ENCODE assay signal across 28 mouse cellular contexts in genomic region chr10:108880372-108880771, GRCm38 (mm10).
DNase-seq lines count a peak whose midpoint lies in the region; ATAC-seq and TF ChIP-seq lines count a peak whose summit lies in the region.
"Had no signal": no experiment of that assay in that cellular context is flagged by ENCODE, and none has a peak within 500 bp of the region (broad histone marks: within the 10 kb centered on the region; RNA-seq: fewer than 3 reads in every experiment).

No protein-coding gene starts in this region.

- H3K36me3 ChIP-seq in neural tube, embryonic 15.5 days: no peaks in the 10 kb centered on the region
- H3K36me3 ChIP-seq: embryonic facial prominence, embryonic 13.5 days; forebrain, embryonic 10.5 days; forebrain, embryonic 15.5 days; G1E; heart, embryonic 10.5 days; heart, embryonic 15.5 days; intestine, embryonic 15.5 days; midbrain, embryonic 12.5 days; neural tube, embryonic 12.5 days had no signal

- DNase-seq in cerebellum, postnatal 4 days (ENCODE audit: low spot score in 2 of 2): no peak
- DNase-seq in brain, adult 2 months (ENCODE audit: low read depth, low spot score): peak; percentile 38
- DNase-seq in cerebellum, adult 2 months: peak; percentile 40 to 69
- peak; percentile 55 to 70 for DNase-seq in cerebellum, postnatal 14 days
- DNase-seq in thymus, postnatal 14 days: no peak
- DNase-seq: adrenal gland, postnatal 14 days; kidney, adult 2 months; kidney, postnatal 36 days; layer of hippocampus, postnatal 36 days; liver; lung, embryonic 14.5 days; right cerebral cortex, postnatal 4 days; thymus, adult 2 months; thymus, postnatal 4 days had no signal

- no peaks in the 10 kb centered on the region; the same call in 1 of the 2 replicates for H3K4me1 ChIP-seq in cerebellum, adult 2 months (ENCODE audit: control insufficient read depth, insufficient read depth, low read length)
- no peaks in the 10 kb centered on the region for H3K4me1 ChIP-seq in neural tube, embryonic 15.5 days
- H3K4me1 ChIP-seq: embryonic facial prominence, embryonic 13.5 days; forebrain, embryonic 10.5 days; forebrain, embryonic 15.5 days; heart, embryonic 10.5 days; intestine, embryonic 15.5 days; neural tube, embryonic 12.5 days had no signal

- no peak for TF ChIP-seq CTCF in cerebellum, adult 2 months (IDR thresholded peaks at IDR 0.05; ENCODE audit: borderline replicate concordance, insufficient read depth, low read depth, low read length)

- no peak overlapping the region for H3K4me3 ChIP-seq in cerebellum, adult 2 months (replicated peaks; ENCODE audit: insufficient read depth, low read depth, low read length)
- H3K4me3 ChIP-seq in neural tube, embryonic 15.5 days (replicated peaks): no peak overlapping the region
- H3K4me3 ChIP-seq: embryonic facial prominence, embryonic 13.5 days; forebrain, embryonic 10.5 days; forebrain, embryonic 15.5 days; heart, embryonic 10.5 days; heart, embryonic 15.5 days; intestine, embryonic 15.5 days; midbrain, embryonic 12.5 days; myocyte; neural tube, embryonic 12.5 days had no signal

- no peaks in the 10 kb centered on the region for H3K27me3 ChIP-seq in cerebellum, adult 2 months (ENCODE audit: control insufficient read depth, insufficient read depth, low read length)
- no peaks in the 10 kb centered on the region for H3K27me3 ChIP-seq in neural tube, embryonic 15.5 days (replicated peaks)
- H3K27me3 ChIP-seq: embryonic facial prominence, embryonic 13.5 days; forebrain, embryonic 15.5 days; heart, embryonic 15.5 days; intestine, embryonic 15.5 days; midbrain, embryonic 12.5 days; neural tube, embryonic 12.5 days had no signal

- TF ChIP-seq POLR2A in cerebellum, adult 2 months (IDR thresholded peaks at IDR 0.05; ENCODE audit: borderline replicate concordance, insufficient read depth, low read length): no peak

- H3K9me3 ChIP-seq in neural tube, embryonic 15.5 days (replicated peaks): no peaks in the 10 kb centered on the region
- H3K9me3 ChIP-seq: embryonic facial prominence, embryonic 13.5 days; forebrain, embryonic 10.5 days; forebrain, embryonic 15.5 days; G1E; heart, embryonic 10.5 days; heart, embryonic 15.5 days; intestine, embryonic 15.5 days; midbrain, embryonic 12.5 days; neural tube, embryonic 12.5 days had no signal

- no peak overlapping the region for H3K27ac ChIP-seq in cerebellum, adult 2 months (ENCODE audit: insufficient read depth, low read length)
- no peak overlapping the region for H3K27ac ChIP-seq in neural tube, embryonic 15.5 days (replicated peaks)
- H3K27ac ChIP-seq: embryonic facial prominence, embryonic 13.5 days; forebrain, embryonic 10.5 days; forebrain, embryonic 15.5 days; heart, embryonic 10.5 days; heart, embryonic 15.5 days; hindbrain, postnatal 0 days; intestine, embryonic 15.5 days; liver, embryonic 14.5 days; midbrain, embryonic 12.5 days; neural tube, embryonic 12.5 days had no signal

- no peak overlapping the region for H3K4me2 ChIP-seq in neural tube, embryonic 15.5 days
- H3K4me2 ChIP-seq: embryonic facial prominence, embryonic 13.5 days; forebrain, embryonic 15.5 days; heart, embryonic 15.5 days; intestine, embryonic 15.5 days; lung, embryonic 14.5 days; midbrain, embryonic 12.5 days; neural tube, embryonic 12.5 days had no signal

- WGBS in cerebellum, adult 2 months: 58% methylated on average over 2 of the region's 2 CpGs
- WGBS in neural tube, embryonic 15.5 days: 89% methylated on average over 2 of the region's 2 CpGs

- ATAC-seq in cerebellum, adult (ENCODE audit: insufficient number of reproducible peaks, low FRiP score, low TSS enrichment): 0 out of 2 replicates have a peak, but pooled peaks have one; percentile 20
- ATAC-seq in neural tube, embryonic 15.5 days (ENCODE audit: low FRiP score): no peak
- ATAC-seq: forebrain, embryonic 15.5 days; hindbrain, postnatal 0 days; intestine, embryonic 15.5 days had no signal

- H3K9ac ChIP-seq in neural tube, embryonic 15.5 days (replicated peaks): no peak overlapping the region
- H3K9ac ChIP-seq: embryonic facial prominence, embryonic 13.5 days; forebrain, embryonic 15.5 days; heart, embryonic 15.5 days; intestine, embryonic 15.5 days; liver, embryonic 14.5 days; lung, embryonic 14.5 days; midbrain, embryonic 12.5 days; neural tube, embryonic 12.5 days had no signal

Comparison
In these comparisons a context has a peak if more than half of its experiments do, and no peak if none do; other contexts are left out.
1. DNase-seq: peak in brain, adult 2 months (single experiment), cerebellum, adult 2 months (2 of 2) and cerebellum, postnatal 14 days (2 of 2); none in cerebellum, postnatal 4 days (0 of 2) and thymus, postnatal 14 days (single experiment).